Mouse (Mus musculus) liver, embryonic 14.5 days (tissue): ENCODE measurements at regions not wholly inside any gene's neighbourhood (a gene's known extent, or its start where the extent isn't known, plus 50 kb on each side); places are given as distances from the start of the nearest gene placed in this dataset.

Source experiments
- ATAC-seq: fragments of 200-750 bp; cut with Nextera tagmentation; 2 replicates; pipeline ENCODE4 v1.8.0; 2017; ENCODE audit warnings: moderate number of reproducible peaks, mild to moderate bottlenecking, moderate library complexity; ENCODE audit not compliant: insufficient read depth
- DNase-seq, 3 experiments: peaks; one replicate each; pipeline ENCODE4 v3.0.0-alpha.2; 2012 to 2013; ENCODE audit warnings: low read depth in 3 of 3, low spot score in 3 of 3
- H3K27ac ChIP-seq: fragments of 300-500 bp; sonication (generic); 2 replicates; pipeline ENCODE4 v1.5.1; 2014; ENCODE audit warnings: moderate library complexity, mild to moderate bottlenecking, control low read depth, inconsistent platforms
- H3K27me3 ChIP-seq: fragments of 300-500 bp; sonication (generic); 2 replicates; pipeline ENCODE4 v1.6.1; 2014; ENCODE audit warnings: mild to moderate bottlenecking, low read length, moderate library complexity; ENCODE audit not compliant: control insufficient read depth, insufficient read depth
- H3K36me3 ChIP-seq: fragments of 300-500 bp; sonication (generic); replicated peaks from 2 replicates; pipeline ENCODE4 v1.6.1; 2014; ENCODE audit warnings: low read depth; ENCODE audit not compliant: control insufficient read depth, insufficient read depth
- H3K4me1 ChIP-seq, 2 experiments: fragments of 200-500 bp in 1 of 2; fragments of 300-500 bp in 1 of 2; sonication (generic) in 1 of 2; replicated peaks; 2 replicates each; pipeline ENCODE4 v1.6.1; 2012 to 2014; ENCODE audit warnings: antibody characterized with exemption in 1 of 2, inconsistent platforms in 1 of 2, low read length in 1 of 2; ENCODE audit not compliant: control insufficient read depth in 2 of 2, insufficient read depth in 2 of 2
- H3K4me2 ChIP-seq: fragments of 300-500 bp; sonication (generic); 2 replicates; pipeline ENCODE4 v1.6.1; 2014; ENCODE audit warnings: low read depth, mild to moderate bottlenecking, control low read depth, moderate library complexity
- H3K4me3 ChIP-seq, 2 experiments: fragments of 200-500 bp in 1 of 2; fragments of 300-500 bp in 1 of 2; sonication (generic) in 1 of 2; 2 replicates each; pipeline ENCODE4 v1.5.1; 2012 to 2014; ENCODE audit warnings: low read depth in 2 of 2, low read length in 2 of 2, mild to moderate bottlenecking in 2 of 2, control low read depth in 1 of 2, inconsistent platforms in 1 of 2, moderate library complexity in 1 of 2; ENCODE audit not compliant: insufficient read depth in 1 of 2
- H3K9ac ChIP-seq: fragments of 300-500 bp; sonication (generic); replicated peaks from 2 replicates; pipeline ENCODE4 v1.6.1; 2014; ENCODE audit warnings: mild to moderate bottlenecking, control low read depth, moderate library complexity
- H3K9me3 ChIP-seq: fragments of 300-500 bp; sonication (generic); 2 replicates; pipeline ENCODE4 v1.6.1; 2016; ENCODE audit warnings: low read length, mixed read lengths; ENCODE audit not compliant: control insufficient read depth
- CTCF ChIP-seq: IDR thresholded peaks from 2 replicates; pipeline ENCODE4 v1.5.1; 2016; ENCODE audit warnings: antibody characterized with exemption, low read depth, control low read depth
- EP300 ChIP-seq: IDR thresholded peaks from 2 replicates; pipeline ENCODE4 v1.6.1; 2016; ENCODE audit warnings: antibody characterized with exemption, low read depth
- WGBS: fragments of 180-500 bp; shearing (Covaris S2); extraction: QIAGEN DNeasy Blood & Tissue Kit; methylation state at CpG from one replicate; pipeline ENCODE4 v1.1.7; 2014; ENCODE audit not compliant: insufficient replicate concordance; 5-methylcytosine and 5-hydroxymethylcytosine counted together

DNA sequence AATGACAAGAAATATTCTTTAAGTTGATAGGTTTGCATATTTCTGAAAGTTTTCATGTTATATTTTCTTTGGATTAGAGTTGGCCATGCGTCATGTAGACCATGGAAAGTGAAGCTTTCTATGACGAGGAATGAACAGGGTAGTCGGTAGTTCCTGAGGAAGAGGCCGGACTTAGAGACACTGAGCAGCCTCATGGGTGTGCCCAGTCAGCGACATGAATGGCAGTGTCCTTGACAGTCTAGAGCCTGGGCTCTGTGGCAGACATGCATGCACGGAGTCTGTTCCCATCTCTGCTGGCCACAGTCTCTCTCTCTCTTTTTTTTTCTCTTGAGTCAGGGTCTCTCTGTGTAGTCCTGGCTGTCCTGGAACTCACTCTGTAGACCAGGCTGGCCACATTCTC, 1176.9 kb upstream of the A1bg start:
- peak; percentile 74 for ATAC-seq
- no peak for DNase-seq
- H3K27me3 ChIP-seq = no peaks in the 10 kb centered on the region
- TF ChIP-seq CTCF = no peak
- no peak for TF ChIP-seq EP300
- H3K9ac ChIP-seq = no peak overlapping the region
- 43% methylated on average over 6 of the region's 6 CpGs for WGBS
- H3K9me3 ChIP-seq = no peaks in the 10 kb centered on the region; the same call in 1 of the 2 replicates
- no peaks in the 10 kb centered on the region for H3K36me3 ChIP-seq
- H3K4me3 ChIP-seq = no peak overlapping the region
- H3K4me2 ChIP-seq = peak overlapping the region; percentile 65
- peaks cover 18 to 39% of the 10 kb centered on the region in 2 experiments for H3K4me1 ChIP-seq
- H3K27ac ChIP-seq = peak overlapping the region; percentile 3

GRCm38 (mm10) chr15:62098791-62099660, 1176.2 kb upstream of the A1bg start:
- TF ChIP-seq EP300 (no peak; the same call in 1 of the 2 replicates), CTCF (no peak)
- Histone ChIP-seq H3K4me1 (peaks cover 14 to 35% of the 10 kb centered on the region in 2 experiments), H3K36me3 (no peaks in the 10 kb centered on the region), H3K9me3 (no peaks in the 10 kb centered on the region; the same call in 1 of the 2 replicates), H3K4me2 (peak overlapping the region; percentile 65), H3K9ac (0 out of 2 replicates have a peak overlapping the region, but pooled peaks have one; percentile 0), H3K4me3 (peak overlapping the region; percentile 6 to 9; a peak in 1 of 4 replicates), H3K27ac (peak overlapping the region; percentile 64), H3K27me3 (no peaks in the 10 kb centered on the region)
- ATAC-seq (peak; percentile 89), DNase-seq (peak; percentile 42 to 50 (median 47))
- WGBS = 19% methylated on average over 16 of the region's 16 CpGs

DNA sequence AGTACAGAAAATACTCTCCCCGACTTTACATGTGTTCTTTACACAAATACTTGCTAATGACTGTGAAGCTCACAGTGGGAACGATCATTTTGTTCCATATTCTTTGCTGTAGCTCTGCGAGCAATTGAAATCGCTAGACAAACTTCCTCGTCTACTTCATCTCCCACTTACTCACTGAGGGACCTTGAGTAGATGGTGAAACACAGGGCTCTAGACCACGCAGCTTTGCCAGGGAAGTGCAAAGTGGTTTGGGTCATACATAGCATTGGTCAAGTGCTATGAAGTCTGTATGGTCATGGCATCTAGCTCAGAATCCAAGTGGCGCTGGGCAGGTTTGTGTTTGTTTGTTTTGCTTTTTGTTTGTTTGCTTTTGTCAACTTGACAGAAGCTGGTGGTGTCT, 1174.0 kb upstream of the A1bg start:
- no peak overlapping the region for H3K4me3 ChIP-seq
- H3K4me2 ChIP-seq = no peak overlapping the region
- TF ChIP-seq EP300 (no peak), CTCF (no peak)
- no peak for ATAC-seq
- WGBS = 72% methylated on average over 7 of the region's 7 CpGs
- no peaks in the 10 kb centered on the region for H3K36me3 ChIP-seq
- peaks cover 21 to 46% of the 10 kb centered on the region in 2 experiments for H3K4me1 ChIP-seq
- DNase-seq = no peak
- no peak overlapping the region for H3K27ac ChIP-seq
- H3K9me3 ChIP-seq = no peaks in the 10 kb centered on the region
- no peak overlapping the region for H3K9ac ChIP-seq
- no peaks in the 10 kb centered on the region for H3K27me3 ChIP-seq

- no peak overlapping the region for H3K27ac ChIP-seq
- H3K9ac ChIP-seq = no peak overlapping the region
- no peak overlapping the region for H3K4me2 ChIP-seq
- no peaks in the 10 kb centered on the region for H3K9me3 ChIP-seq
- WGBS = 57% methylated on average over 3 of the region's 3 CpGs
- DNase-seq (no peak), ATAC-seq (no peak)
- H3K4me1 ChIP-seq = peaks cover 24 to 54% of the 10 kb centered on the region in 2 experiments
- no peak for TF ChIP-seq EP300
- no peak for TF ChIP-seq CTCF
- H3K36me3 ChIP-seq = no peaks in the 10 kb centered on the region
- no peak overlapping the region for H3K4me3 ChIP-seq
- no peaks in the 10 kb centered on the region for H3K27me3 ChIP-seq
Observed at GRCm38 (mm10) chr15:62095198-62095597, 1172.4 kb upstream of the A1bg start.

GRCm38 (mm10) chr15:62093672-62094071, 1170.9 kb upstream of the A1bg start:
- H3K27me3 ChIP-seq = no peaks in the 10 kb centered on the region
- no peak overlapping the region for H3K9ac ChIP-seq
- peaks cover 12 to 41% of the 10 kb centered on the region in 2 experiments for H3K4me1 ChIP-seq
- H3K4me3 ChIP-seq = no peak overlapping the region
- ATAC-seq (no peak), DNase-seq (no peak)
- H3K4me2 ChIP-seq = no peak overlapping the region
- no peak overlapping the region for H3K27ac ChIP-seq
- whole genome bisulfite sequencing = 73% methylated on average over 4 of the region's 4 CpGs
- no peaks in the 10 kb centered on the region for H3K9me3 ChIP-seq
- no peak for TF ChIP-seq EP300
- TF ChIP-seq CTCF = no peak
- no peaks in the 10 kb centered on the region for H3K36me3 ChIP-seq
